Mouse (Mus musculus): ENCODE results near the gene Pik3c2g. TPM values are rescaled to one million over a fixed set of nuclear protein-coding genes. Genes with fewer than 3 reads are reported as not detected.
A peak's percentile ranks its signal among the peaks of the same experiment; 100 is the strongest.

Pik3c2g gene
- polyA plus RNA-seq, 1 experiment from 2014 or later, result 0.15 TPM

DNA sequence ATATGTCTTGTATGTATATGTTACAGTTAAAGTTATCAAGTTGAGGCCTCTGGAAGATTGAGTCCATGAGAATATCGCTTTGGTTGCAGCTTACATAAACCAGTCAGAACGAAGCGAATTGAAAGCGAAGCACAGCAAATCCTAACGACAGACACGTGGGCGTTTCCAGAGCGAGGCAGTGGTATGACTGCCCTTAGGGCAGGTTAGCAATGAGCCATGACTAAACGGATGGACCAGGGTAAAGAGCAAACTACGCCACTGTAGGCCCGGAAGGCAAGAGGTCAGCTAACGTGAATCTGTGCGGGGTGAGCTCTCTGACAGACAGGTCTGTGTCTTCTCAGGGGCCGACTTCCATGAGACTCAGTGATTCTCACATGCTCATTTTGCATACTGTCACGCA lies 1.4 kb downstream of the Pik3c2g start:
- no peaks in the 10 kb centered on the region for H3K27me3 ChIP-seq (ENCODE audit: control insufficient read depth, insufficient read depth, low read length)
- H3K36me3 ChIP-seq (ENCODE audit: control insufficient read depth, insufficient read depth, low read length), result no peaks in the 10 kb centered on the region
- H3K4me1 ChIP-seq (ENCODE audit: control insufficient read depth, insufficient read depth, low read length), result no peaks in the 10 kb centered on the region
- ATAC-seq (ENCODE audit: insufficient read depth, low FRiP score, low TSS enrichment), result no peak
- H3K9ac ChIP-seq (ENCODE audit: low read length), result no peak overlapping the region
- no peak overlapping the region for H3K4me2 ChIP-seq (ENCODE audit: low read depth)
- H3K9me3 ChIP-seq (ENCODE audit: control insufficient read depth, low read length), result no peaks in the 10 kb centered on the region
- no peak overlapping the region for H3K27ac ChIP-seq (ENCODE audit: low read depth, low read length)
- 31% methylated on average over 15 of the region's 15 CpGs for WGBS
- peak; percentile 32 for DNase-seq (ENCODE audit: low spot score)
- no peak overlapping the region for H3K4me3 ChIP-seq (ENCODE audit: low read depth, low read length)

DNA sequence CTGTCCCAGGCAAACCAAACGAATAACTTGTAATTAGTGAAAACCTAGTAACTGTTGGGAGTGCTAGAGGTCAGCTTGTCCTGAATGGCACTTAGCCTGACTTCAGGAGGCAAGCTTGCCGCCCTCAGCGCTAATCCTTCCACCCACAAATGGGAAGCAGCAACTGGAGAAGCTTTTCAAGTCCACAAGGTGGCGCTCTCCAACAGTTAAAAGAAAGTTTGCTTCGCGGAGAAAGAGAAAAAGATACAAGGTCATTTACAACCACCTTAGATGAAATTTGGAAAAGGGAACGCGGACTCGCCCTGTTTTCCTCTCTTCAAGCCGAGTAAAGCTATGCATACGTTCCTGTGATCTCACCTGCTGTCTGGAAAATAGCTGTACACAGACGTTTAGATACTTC lies 2.3 kb downstream of the Pik3c2g start:
- H3K4me3 ChIP-seq (ENCODE audit: low read depth, low read length), result no peak overlapping the region

DNA sequence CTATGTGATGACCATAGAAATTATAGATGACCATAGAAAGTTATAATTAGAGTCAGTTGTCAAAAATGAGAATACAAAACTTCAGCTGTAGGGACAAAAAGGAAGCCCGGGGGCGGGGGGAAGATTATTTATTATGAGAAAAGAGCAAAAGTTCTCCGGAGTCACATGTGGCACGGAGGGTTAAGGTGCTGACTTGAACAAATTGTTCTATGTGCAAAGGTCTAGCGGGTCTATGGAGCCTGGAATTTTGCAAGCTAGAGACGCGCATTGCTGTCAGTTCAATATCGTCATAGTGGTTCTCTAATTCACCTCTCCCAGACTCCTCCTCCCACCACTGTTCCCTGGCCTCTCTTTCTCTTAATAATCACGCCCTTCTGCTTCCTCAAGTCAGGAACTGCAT lies 2.8 kb downstream of the Pik3c2g start:
- Histone ChIP-seq H3K4me3 (ENCODE audit: low read depth, low read length) (no peak overlapping the region), H3K9me3 (ENCODE audit: control insufficient read depth, low read length) (no peaks in the 10 kb centered on the region), H3K27me3 (ENCODE audit: control insufficient read depth, insufficient read depth, low read length) (no peaks in the 10 kb centered on the region), H3K4me2 (ENCODE audit: low read depth) (no peak overlapping the region), H3K36me3 (ENCODE audit: control insufficient read depth, insufficient read depth, low read length) (no peaks in the 10 kb centered on the region), H3K9ac (ENCODE audit: low read length) (no peak overlapping the region), H3K27ac (ENCODE audit: low read depth, low read length) (no peak overlapping the region), H3K4me1 (ENCODE audit: control insufficient read depth, insufficient read depth, low read length) (no peaks in the 10 kb centered on the region)
- DNase-seq (ENCODE audit: low spot score), result no peak
- 79% methylated on average over 9 of the region's 9 CpGs for WGBS
- no peak for ATAC-seq (ENCODE audit: insufficient read depth, low FRiP score, low TSS enrichment)

More for the DNA sequence above, 2.3 kb downstream of the Pik3c2g start:
- Histone ChIP-seq H3K27ac (ENCODE audit: low read depth, low read length) (no peak overlapping the region), H3K36me3 (ENCODE audit: control insufficient read depth, insufficient read depth, low read length) (no peaks in the 10 kb centered on the region), H3K27me3 (ENCODE audit: control insufficient read depth, insufficient read depth, low read length) (no peaks in the 10 kb centered on the region), H3K4me2 (ENCODE audit: low read depth) (no peak overlapping the region), H3K9me3 (ENCODE audit: control insufficient read depth, low read length) (no peaks in the 10 kb centered on the region), H3K4me1 (ENCODE audit: control insufficient read depth, insufficient read depth, low read length) (no peaks in the 10 kb centered on the region), H3K9ac (ENCODE audit: low read length) (no peak overlapping the region)
- ATAC-seq (ENCODE audit: insufficient read depth, low FRiP score, low TSS enrichment) (0 out of 2 replicates have a peak, but pooled peaks have one; percentile 43), DNase-seq (ENCODE audit: low spot score) (peak; percentile 73)
- 12% methylated on average over 12 of the region's 12 CpGs for WGBS

DNA sequence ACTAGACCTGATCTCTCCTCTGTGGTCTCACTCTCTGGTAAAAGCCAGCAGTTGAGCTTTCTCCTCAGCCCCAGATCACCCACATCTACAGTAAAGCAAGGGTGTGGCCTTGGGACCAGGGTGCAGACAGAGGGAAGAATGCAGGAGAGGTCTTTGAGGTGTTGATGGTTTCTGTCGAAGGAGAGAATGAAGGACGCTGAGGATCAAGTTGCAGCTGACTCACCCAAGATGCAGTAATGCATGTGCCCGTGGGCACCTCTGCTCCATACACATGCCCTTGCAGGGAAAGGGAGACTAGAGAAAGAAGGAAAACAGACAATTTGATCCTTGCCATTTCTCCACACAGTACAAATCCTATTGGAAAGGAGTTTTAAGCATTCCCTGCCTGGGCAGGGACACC lies 5.1 kb downstream of the Pik3c2g start:
- 59% methylated on average over 3 of the region's 3 CpGs for WGBS
- no peak overlapping the region for H3K4me3 ChIP-seq (ENCODE audit: low read depth, low read length)
- DNase-seq (ENCODE audit: low spot score), result no peak

DNA sequence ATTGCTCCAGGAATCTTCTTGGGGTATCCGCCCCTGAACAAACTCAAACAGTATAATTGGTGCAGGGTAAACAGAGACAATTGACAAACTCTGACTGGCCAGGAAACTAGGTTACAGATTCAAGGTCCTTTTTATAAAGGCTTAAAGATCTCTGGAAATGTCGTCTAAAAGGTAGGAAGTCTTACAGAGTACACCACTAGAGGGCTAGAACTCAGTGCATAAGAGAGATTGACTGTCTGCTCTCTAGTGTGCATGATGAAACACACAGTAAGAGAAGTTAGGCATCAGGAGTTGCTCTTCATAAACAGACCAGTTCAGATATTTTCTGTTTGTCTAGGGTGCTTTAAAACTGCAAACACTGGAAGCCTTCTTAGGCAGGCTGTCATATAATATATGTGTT lies 9.4 kb downstream of the Pik3c2g start:
- WGBS, result 45% methylated on average over 2 of the region's 2 CpGs
- Histone ChIP-seq H3K4me1 (ENCODE audit: control insufficient read depth, insufficient read depth, low read length) (no peaks in the 10 kb centered on the region), H3K9ac (ENCODE audit: low read length) (no peak overlapping the region), H3K4me3 (ENCODE audit: low read depth, low read length) (no peak overlapping the region), H3K36me3 (ENCODE audit: control insufficient read depth, insufficient read depth, low read length) (no peaks in the 10 kb centered on the region), H3K27ac (ENCODE audit: low read depth, low read length) (no peak overlapping the region), H3K9me3 (ENCODE audit: control insufficient read depth, low read length) (no peaks in the 10 kb centered on the region), H3K4me2 (ENCODE audit: low read depth) (no peak overlapping the region), H3K27me3 (ENCODE audit: control insufficient read depth, insufficient read depth, low read length) (no peaks in the 10 kb centered on the region)
- ATAC-seq (ENCODE audit: insufficient read depth, low FRiP score, low TSS enrichment) (no peak), DNase-seq (ENCODE audit: low spot score) (no peak)

More for the DNA sequence above, 5.1 kb downstream of the Pik3c2g start:
- H3K27me3 ChIP-seq (ENCODE audit: control insufficient read depth, insufficient read depth, low read length), result no peaks in the 10 kb centered on the region
- no peak overlapping the region for H3K27ac ChIP-seq (ENCODE audit: low read depth, low read length)
- H3K4me1 ChIP-seq (ENCODE audit: control insufficient read depth, insufficient read depth, low read length), result no peaks in the 10 kb centered on the region
- no peak for ATAC-seq (ENCODE audit: insufficient read depth, low FRiP score, low TSS enrichment)
- no peak overlapping the region for H3K9ac ChIP-seq (ENCODE audit: low read length)
- H3K36me3 ChIP-seq (ENCODE audit: control insufficient read depth, insufficient read depth, low read length), result no peaks in the 10 kb centered on the region
- H3K4me2 ChIP-seq (ENCODE audit: low read depth), result no peak overlapping the region
- H3K9me3 ChIP-seq (ENCODE audit: control insufficient read depth, low read length), result no peaks in the 10 kb centered on the region

DNA sequence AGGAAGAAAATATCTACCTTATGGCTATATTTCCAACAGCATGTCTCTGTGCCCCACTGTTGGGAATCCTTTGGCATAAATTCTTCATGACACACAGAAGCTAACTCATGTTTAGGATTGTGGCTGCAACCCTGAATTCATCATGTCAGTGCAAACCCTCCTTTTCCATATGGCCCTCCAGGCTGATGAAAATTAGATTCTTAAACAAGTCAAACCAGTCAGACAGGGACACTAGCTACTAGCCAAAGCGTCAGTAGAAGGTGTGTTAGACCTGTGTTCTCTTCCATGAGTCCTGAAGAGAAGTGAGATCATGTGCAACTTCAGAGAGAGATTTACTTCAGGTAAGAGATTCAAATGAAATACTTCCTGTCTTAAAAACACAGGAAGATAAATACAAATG lies 12.2 kb downstream of the Pik3c2g start:
- Histone ChIP-seq H3K27me3 (ENCODE audit: control insufficient read depth, insufficient read depth, low read length) (no peaks in the 10 kb centered on the region), H3K4me1 (ENCODE audit: control insufficient read depth, insufficient read depth, low read length) (no peaks in the 10 kb centered on the region), H3K36me3 (ENCODE audit: control insufficient read depth, insufficient read depth, low read length) (no peaks in the 10 kb centered on the region), H3K27ac (ENCODE audit: low read depth, low read length) (no peak overlapping the region), H3K4me2 (ENCODE audit: low read depth) (no peak overlapping the region), H3K9me3 (ENCODE audit: control insufficient read depth, low read length) (no peaks in the 10 kb centered on the region), H3K9ac (ENCODE audit: low read length) (no peak overlapping the region), H3K4me3 (ENCODE audit: low read depth, low read length) (no peak overlapping the region)
- no peak for ATAC-seq (ENCODE audit: insufficient read depth, low FRiP score, low TSS enrichment)
- DNase-seq (ENCODE audit: low spot score), result no peak
- 81% methylated on average over 1 of the region's 1 CpGs for WGBS

DNA sequence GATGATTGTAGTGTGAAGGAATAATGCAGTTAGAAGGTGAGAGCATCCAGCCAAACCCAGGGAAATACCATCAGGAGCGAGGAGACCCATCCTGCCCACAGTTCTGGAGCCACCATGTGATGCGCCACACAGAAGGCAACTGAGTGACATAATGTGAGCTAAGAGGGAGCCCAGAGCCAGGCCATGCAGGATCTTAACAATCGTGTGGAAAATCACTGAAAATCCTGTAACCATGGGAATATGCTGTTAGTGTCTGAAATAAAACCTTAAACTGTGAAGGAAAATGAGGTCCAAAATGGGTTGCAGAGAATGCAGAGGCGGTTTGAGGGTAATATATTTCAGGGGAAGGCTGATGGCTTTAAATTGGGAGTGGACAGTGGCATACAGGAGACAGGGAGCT lies 31.8 kb downstream of the Pik3c2g start:
- no peak overlapping the region for H3K4me3 ChIP-seq (ENCODE audit: low read depth, low read length)
- no peak for DNase-seq (ENCODE audit: low spot score)
- no peak overlapping the region for H3K4me2 ChIP-seq (ENCODE audit: low read depth)
- no peaks in the 10 kb centered on the region for H3K27me3 ChIP-seq (ENCODE audit: control insufficient read depth, insufficient read depth, low read length)
- no peaks in the 10 kb centered on the region for H3K9me3 ChIP-seq (ENCODE audit: control insufficient read depth, low read length)
- no peaks in the 10 kb centered on the region for H3K4me1 ChIP-seq (ENCODE audit: control insufficient read depth, insufficient read depth, low read length)
- H3K36me3 ChIP-seq (ENCODE audit: control insufficient read depth, insufficient read depth, low read length), result no peaks in the 10 kb centered on the region
- ATAC-seq (ENCODE audit: insufficient read depth, low FRiP score, low TSS enrichment), result no peak
- 89% methylated on average over 4 of the region's 4 CpGs for WGBS
- H3K9ac ChIP-seq (ENCODE audit: low read length), result no peak overlapping the region
- no peak overlapping the region for H3K27ac ChIP-seq (ENCODE audit: low read depth, low read length)

DNA sequence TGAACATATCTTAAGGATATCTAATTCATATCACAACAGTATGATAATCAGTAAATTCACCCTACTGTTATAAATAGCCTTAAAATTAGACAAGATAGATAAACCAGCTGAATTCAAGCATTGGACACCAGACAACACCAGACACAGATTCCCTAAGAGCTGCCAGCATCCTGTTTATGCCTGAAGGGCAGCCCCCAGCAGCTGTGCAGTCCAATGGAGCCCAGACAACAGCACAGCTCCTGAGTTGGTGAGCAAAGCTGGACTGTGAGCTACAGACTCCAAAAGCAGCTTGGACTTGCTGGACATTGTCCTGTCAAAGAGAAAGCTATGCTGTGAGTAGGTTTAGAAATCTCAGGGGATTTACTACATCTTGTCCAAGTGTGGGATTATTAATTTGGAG lies 37.7 kb downstream of the Pik3c2g start:
- Histone ChIP-seq H3K9ac (ENCODE audit: low read length) (no peak overlapping the region), H3K27me3 (ENCODE audit: control insufficient read depth, insufficient read depth, low read length) (no peaks in the 10 kb centered on the region), H3K27ac (ENCODE audit: low read depth, low read length) (no peak overlapping the region), H3K9me3 (ENCODE audit: control insufficient read depth, low read length) (no peaks in the 10 kb centered on the region), H3K4me3 (ENCODE audit: low read depth, low read length) (no peak overlapping the region), H3K36me3 (ENCODE audit: control insufficient read depth, insufficient read depth, low read length) (no peaks in the 10 kb centered on the region), H3K4me2 (ENCODE audit: low read depth) (no peak overlapping the region), H3K4me1 (ENCODE audit: control insufficient read depth, insufficient read depth, low read length) (no peaks in the 10 kb centered on the region)
- DNase-seq (ENCODE audit: low spot score) (no peak), ATAC-seq (ENCODE audit: insufficient read depth, low FRiP score, low TSS enrichment) (no peak)

DNA sequence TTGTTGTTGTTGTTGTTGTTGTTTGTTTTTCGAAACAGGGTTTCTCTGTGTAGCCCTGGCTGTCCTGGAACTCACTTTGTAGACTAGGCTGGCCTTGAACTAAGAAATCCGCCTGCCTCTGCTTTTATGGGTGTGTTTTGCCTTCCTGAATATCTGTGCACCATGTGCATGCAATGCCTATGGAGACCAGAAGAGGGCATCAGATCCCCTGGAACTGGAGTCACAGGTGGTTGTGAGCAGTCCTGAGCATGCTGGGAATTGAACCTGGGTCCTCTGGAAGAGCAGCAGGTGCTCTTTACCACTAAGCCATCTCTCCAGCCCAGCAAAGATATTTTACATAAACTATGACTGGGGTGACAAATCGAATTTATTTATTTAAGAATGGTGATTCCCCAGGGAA lies 47.5 kb downstream of the Pik3c2g start:
- Histone ChIP-seq H3K9ac (ENCODE audit: low read length) (no peak overlapping the region), H3K36me3 (ENCODE audit: control insufficient read depth, insufficient read depth, low read length) (no peaks in the 10 kb centered on the region), H3K4me3 (ENCODE audit: low read depth, low read length) (no peak overlapping the region), H3K4me1 (ENCODE audit: control insufficient read depth, insufficient read depth, low read length) (no peaks in the 10 kb centered on the region), H3K27me3 (ENCODE audit: control insufficient read depth, insufficient read depth, low read length) (no peaks in the 10 kb centered on the region), H3K4me2 (ENCODE audit: low read depth) (no peak overlapping the region), H3K27ac (ENCODE audit: low read depth, low read length) (no peak overlapping the region), H3K9me3 (ENCODE audit: control insufficient read depth, low read length) (no peaks in the 10 kb centered on the region)
- WGBS, result 85% methylated on average over 3 of the region's 3 CpGs
- DNase-seq (ENCODE audit: low spot score) (no peak), ATAC-seq (ENCODE audit: insufficient read depth, low FRiP score, low TSS enrichment) (no peak)

All from neural tube, embryonic 11.5 days (tissue).